Mouse (Mus musculus) embryonic facial prominence, embryonic 14.5 days (tissue): Measurements from ENCODE around the gene Smg7. TPM values are rescaled to one million over a fixed set of nuclear protein-coding genes. Genes with fewer than 3 reads are reported as not detected.

Experiments used
- ATAC-seq: fragments of 200-750 bp; cut with Nextera tagmentation; 2 replicates; pipeline ENCODE4 v1.8.0; 2017; ENCODE audit warnings: low read depth, moderate number of reproducible peaks, moderate TSS enrichment
- DNase-seq: peaks from one replicate; pipeline ENCODE4 v3.0.0-alpha.2; 2015; ENCODE audit warnings: low spot score
- H3K27ac ChIP-seq: fragments of 300-500 bp; sonication (generic); replicated peaks from 2 replicates; pipeline ENCODE4 v1.5.1; 2014; ENCODE audit warnings: low read depth, mild to moderate bottlenecking, low read length, moderate library complexity
- H3K27me3 ChIP-seq: fragments of 300-500 bp; sonication (generic); replicated peaks from 2 replicates; pipeline ENCODE4 v1.6.1; 2014; ENCODE audit warnings: low read length; ENCODE audit not compliant: control insufficient read depth, insufficient read depth
- H3K36me3 ChIP-seq: fragments of 300-500 bp; sonication (generic); 2 replicates; pipeline ENCODE4 v1.6.1; 2014; ENCODE audit warnings: low read length, mixed read lengths; ENCODE audit not compliant: control insufficient read depth, insufficient read depth
- H3K4me1 ChIP-seq: fragments of 300-500 bp; sonication (generic); 2 replicates; pipeline ENCODE4 v1.6.1; 2014; ENCODE audit warnings: antibody characterized with exemption, low read length; ENCODE audit not compliant: control insufficient read depth, insufficient read depth
- H3K4me2 ChIP-seq: fragments of 300-500 bp; sonication (generic); 2 replicates; pipeline ENCODE4 v1.6.1; 2014; ENCODE audit warnings: low read depth, mild to moderate bottlenecking, low read length, moderate library complexity, mixed read lengths
- H3K4me3 ChIP-seq: fragments of 300-500 bp; sonication (generic); 2 replicates; pipeline ENCODE4 v1.5.1; 2014; ENCODE audit warnings: low read depth, mild to moderate bottlenecking, low read length
- H3K9ac ChIP-seq: fragments of 300-500 bp; sonication (generic); 2 replicates; pipeline ENCODE4 v1.6.1; 2014; ENCODE audit warnings: low read depth, mild to moderate bottlenecking, low read length, moderate library complexity, mixed read lengths
- H3K9me3 ChIP-seq: fragments of 300-500 bp; sonication (generic); 2 replicates; pipeline ENCODE4 v1.6.1; 2016; ENCODE audit warnings: low read length; ENCODE audit not compliant: control insufficient read depth
- WGBS: fragments of 180-500 bp; shearing (Covaris S2); extraction: QIAGEN DNeasy Blood & Tissue Kit; methylation state at CpG from one replicate; pipeline ENCODE4 v1.1.7; 2014; 5-methylcytosine and 5-hydroxymethylcytosine counted together
- polyA plus RNA-seq: library from polyadenylated mRNA; unstranded; fragments of >200 nt; fragmentation: Nextera tagmentation; extraction: Ambion mirVana; gene quantifications from 2 replicates; pipeline ENCODE4 v1.2.1, GENCODE M21; 2014

Gene Smg7
- polyA plus RNA-seq, result 29.5 and 31.6 TPM in 2 replicates

DNA sequence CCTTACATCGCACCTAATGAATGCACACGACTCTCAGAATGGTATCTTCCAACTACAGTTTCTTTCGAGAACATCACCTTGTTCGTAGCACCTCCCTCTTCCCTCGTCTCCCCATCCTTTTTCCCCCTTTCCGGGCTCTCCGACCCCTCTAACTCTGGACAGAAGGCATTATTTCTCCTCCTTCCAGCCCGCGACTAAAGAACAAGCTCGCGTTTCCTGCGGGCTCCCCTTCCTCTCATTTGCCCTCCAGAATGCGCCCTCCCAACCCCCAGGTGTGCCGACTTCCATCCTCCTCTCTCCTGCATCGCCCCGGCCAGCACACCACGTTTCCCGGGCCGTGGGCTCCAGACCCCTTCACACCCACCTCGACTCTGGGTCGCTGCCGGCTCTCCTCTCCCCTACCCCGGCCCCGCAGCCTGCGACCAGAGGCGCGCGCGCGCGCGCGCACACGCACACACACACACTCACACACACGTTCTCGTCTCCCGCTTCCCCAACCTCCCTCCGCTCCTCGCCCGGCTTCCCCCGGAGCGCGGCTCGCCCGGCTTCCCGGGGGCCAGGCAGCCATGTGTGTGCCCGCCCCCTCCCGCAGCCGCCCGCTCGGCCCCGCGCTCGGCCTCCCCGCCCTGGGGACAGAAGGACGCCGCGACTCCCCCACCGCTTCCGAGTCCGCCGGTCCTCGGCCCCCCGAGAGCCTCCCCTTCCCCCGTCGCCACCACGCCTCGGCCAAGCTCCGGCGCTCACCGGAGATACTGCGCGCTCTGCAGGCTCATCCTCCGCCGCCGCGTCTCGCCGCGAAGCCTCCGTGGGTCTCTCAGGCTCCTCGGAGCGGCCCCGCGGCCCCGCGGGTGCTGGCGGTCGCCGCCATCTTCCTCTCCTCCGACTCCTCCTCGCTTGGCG lies at the start of gene Smg7:
TSS of gene Smg7 (minus strand) at position 882 of the 900 bp plus-strand sequence.
- peak; percentile 70 for DNase-seq
- Histone ChIP-seq H3K4me1 (peaks cover 13% of the 10 kb centered on the region), H3K36me3 (no peaks in the 10 kb centered on the region), H3K27me3 (no peaks in the 10 kb centered on the region), H3K4me2 (peak within 1 kb of the TSS; percentile 93), H3K4me3 (peak within 1 kb of the TSS; percentile 72), H3K9ac (peak within 1 kb of the TSS; percentile 87), H3K9me3 (no peaks in the 10 kb centered on the region), H3K27ac (peak within 1 kb of the TSS; percentile 99)
- under 1% methylated on average over 51 of the region's 93 CpGs for WGBS
- peak; percentile 24 for ATAC-seq

DNA sequence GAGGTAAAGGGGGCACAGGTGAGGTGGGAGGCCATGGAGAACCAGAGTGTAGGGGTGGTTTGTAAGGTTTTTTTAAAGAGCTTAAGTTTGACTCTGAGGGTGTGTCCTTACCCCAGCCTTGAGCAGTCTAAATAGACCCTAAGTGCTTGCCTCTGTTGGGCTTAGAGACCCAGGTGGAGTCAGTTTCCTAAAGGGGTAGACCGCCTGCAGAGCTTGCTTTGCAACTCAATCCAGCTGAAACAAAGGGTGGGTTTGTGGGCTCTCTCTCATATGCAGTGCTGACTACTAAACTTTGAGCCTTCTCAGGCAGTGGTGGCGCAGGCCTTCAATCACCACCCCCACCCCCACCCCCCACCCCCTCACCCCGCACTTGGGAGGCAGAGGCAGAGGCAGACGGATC lies 40.5 kb upstream of the Smg7 start:
- H3K4me1 ChIP-seq, result no peaks in the 10 kb centered on the region
- H3K27me3 ChIP-seq, result no peaks in the 10 kb centered on the region
- no peak for DNase-seq
- no peak overlapping the region for H3K4me2 ChIP-seq
- no peak overlapping the region for H3K9ac ChIP-seq
- no peak overlapping the region for H3K27ac ChIP-seq
- H3K9me3 ChIP-seq, result no peaks in the 10 kb centered on the region
- no peak overlapping the region for H3K4me3 ChIP-seq
- ATAC-seq, result no peak
- 32% methylated on average over 4 of the region's 4 CpGs for WGBS
- H3K36me3 ChIP-seq, result no peaks in the 10 kb centered on the region

DNA sequence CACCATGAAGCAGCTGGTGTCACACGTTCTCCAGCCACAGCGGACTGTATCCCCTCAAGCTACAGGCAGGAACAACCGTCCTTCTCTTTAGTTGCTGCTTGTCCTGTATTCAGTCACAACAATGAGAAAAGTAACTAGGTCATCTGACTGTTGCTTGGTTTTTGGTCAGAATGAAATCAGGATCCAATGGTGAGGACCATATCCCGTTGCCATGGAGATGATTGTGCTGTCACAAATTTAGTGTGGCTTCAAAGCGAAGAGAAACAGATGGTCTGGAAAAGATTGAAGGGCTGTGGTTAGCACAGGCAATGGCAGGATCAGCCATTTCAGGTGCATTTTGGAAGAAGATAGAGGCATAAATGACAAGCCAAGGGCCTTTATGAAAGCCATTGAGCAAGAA lies 33.9 kb upstream of the Smg7 start:
- Histone ChIP-seq H3K36me3 (no peaks in the 10 kb centered on the region), H3K4me2 (no peak overlapping the region), H3K9ac (no peak overlapping the region), H3K27ac (no peak overlapping the region), H3K4me3 (no peak overlapping the region), H3K4me1 (no peaks in the 10 kb centered on the region), H3K27me3 (no peaks in the 10 kb centered on the region), H3K9me3 (no peaks in the 10 kb centered on the region)
- WGBS, result 75% methylated on average over 5 of the region's 5 CpGs
- ATAC-seq, result no peak
- no peak for DNase-seq

DNA sequence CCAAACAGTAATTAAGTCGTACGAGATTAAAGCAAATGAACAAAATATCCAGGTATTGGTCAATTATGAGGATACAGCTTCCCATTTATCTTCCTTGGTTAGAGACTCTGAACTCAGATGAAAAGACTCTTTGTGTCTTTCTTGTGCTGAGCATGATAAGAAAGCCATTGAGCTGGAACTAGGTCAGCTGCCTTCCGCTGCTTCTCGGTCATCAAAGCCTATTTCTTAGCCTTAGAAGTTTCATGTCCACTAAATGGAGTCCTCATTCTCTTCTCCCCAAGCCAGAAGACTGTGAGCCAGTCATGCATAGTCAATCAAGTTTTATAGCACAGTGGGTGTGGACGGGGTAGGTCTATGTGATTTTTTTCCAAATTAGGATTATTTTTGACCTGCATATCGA lies 33.0 kb upstream of the Smg7 start:
- DNase-seq (no peak), ATAC-seq (no peak)
- H3K9ac ChIP-seq, result no peak overlapping the region
- WGBS, result 66% methylated on average over 6 of the region's 6 CpGs
- H3K27me3 ChIP-seq, result no peaks in the 10 kb centered on the region
- H3K4me3 ChIP-seq, result no peak overlapping the region
- no peaks in the 10 kb centered on the region for H3K4me1 ChIP-seq
- H3K36me3 ChIP-seq, result no peaks in the 10 kb centered on the region
- H3K9me3 ChIP-seq, result no peaks in the 10 kb centered on the region
- no peak overlapping the region for H3K4me2 ChIP-seq
- H3K27ac ChIP-seq, result no peak overlapping the region

DNA sequence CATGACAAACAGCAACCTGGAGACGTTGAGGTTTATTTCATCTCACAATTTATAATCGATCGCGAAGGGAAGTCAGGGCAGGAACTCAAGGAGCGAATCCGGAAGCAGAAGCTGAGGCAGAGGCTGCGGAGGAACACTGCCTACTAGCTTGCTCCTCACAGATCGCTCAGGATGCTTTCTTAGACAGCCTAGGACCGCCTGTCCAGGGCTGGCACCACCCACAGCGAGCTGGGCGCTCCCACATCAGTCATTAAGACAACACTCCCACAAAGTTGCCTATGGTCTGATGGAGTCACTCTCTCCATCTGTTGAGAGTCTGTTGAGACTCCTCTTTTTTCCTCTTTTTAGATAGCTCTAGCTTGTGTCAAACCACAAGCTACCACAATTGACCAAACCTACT lies 31.5 kb upstream of the Smg7 start:
- H3K9ac ChIP-seq, result no peak overlapping the region
- no peaks in the 10 kb centered on the region for H3K27me3 ChIP-seq
- H3K4me3 ChIP-seq, result no peak overlapping the region
- H3K36me3 ChIP-seq, result no peaks in the 10 kb centered on the region
- H3K27ac ChIP-seq, result no peak overlapping the region
- no peaks in the 10 kb centered on the region for H3K4me1 ChIP-seq
- ATAC-seq (no peak), DNase-seq (no peak)
- no peaks in the 10 kb centered on the region for H3K9me3 ChIP-seq
- no peak overlapping the region for H3K4me2 ChIP-seq
- 56% methylated on average over 11 of the region's 11 CpGs for WGBS

DNA sequence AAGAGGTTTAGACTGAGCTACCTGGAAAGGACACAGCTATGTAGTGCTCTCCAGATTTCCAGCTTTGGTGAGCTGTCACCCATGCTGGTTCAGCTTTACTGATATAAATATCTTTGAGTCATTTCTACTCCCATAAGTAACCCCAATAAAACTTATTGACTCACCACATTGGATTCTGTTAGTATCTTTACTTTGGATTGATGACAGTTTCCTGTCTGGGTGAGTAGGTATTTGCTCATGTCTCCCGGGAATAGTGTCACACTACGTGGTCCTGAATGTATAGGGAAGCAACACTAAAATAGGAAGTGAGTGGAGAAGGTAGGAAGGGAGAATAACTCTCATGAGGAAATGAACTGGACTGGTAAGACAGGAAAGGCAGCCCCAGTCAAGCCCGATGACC lies 19.3 kb upstream of the Smg7 start:
- H3K4me2 ChIP-seq, result no peak overlapping the region
- no peak for DNase-seq
- ATAC-seq, result no peak
- no peak overlapping the region for H3K4me3 ChIP-seq
- no peak overlapping the region for H3K9ac ChIP-seq
- no peaks in the 10 kb centered on the region for H3K36me3 ChIP-seq
- H3K4me1 ChIP-seq, result no peaks in the 10 kb centered on the region
- H3K9me3 ChIP-seq, result no peaks in the 10 kb centered on the region
- H3K27ac ChIP-seq, result no peak overlapping the region
- 86% methylated on average over 3 of the region's 3 CpGs for WGBS
- H3K27me3 ChIP-seq, result no peaks in the 10 kb centered on the region

DNA sequence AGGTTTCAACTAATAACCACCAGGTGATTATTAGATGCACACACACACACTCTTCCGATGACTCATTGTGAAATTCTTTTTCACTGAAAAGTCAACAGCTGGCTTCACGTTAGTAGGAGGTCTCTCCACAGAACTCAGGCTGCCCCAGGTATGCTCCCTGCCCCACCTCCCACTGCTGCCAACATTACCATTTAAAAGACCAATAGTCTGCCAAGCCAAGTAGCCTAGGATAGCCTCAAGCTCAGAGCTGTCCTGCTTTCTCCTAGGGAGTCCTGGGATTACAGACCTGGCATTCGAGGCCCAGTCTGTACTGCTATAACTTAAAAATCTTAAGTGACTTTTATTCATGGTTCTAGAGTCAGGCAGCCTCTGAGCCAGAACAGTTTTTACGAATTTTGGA lies 15.2 kb upstream of the Smg7 start:
- 74% methylated on average over 4 of the region's 4 CpGs for WGBS

DNA sequence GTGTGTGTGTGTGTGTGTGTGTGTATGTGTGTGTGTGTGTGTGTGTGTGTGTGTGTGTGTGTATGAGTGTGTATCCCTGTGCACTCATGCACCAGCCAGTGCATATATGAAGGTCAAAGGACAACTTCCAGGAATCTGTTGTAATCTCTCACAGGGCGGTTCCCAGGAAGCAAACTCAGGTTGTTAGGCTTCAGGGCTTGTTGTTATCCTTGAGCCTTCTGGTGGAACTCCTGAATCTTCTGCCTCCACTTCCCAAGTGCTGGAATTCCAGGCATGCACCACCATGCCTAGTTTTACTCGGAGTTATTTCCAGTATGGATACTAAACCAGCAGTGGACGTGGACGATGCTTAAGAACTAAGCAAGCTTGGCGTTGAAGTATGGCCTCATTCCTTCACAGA lies 14.5 kb upstream of the Smg7 start:
- Histone ChIP-seq H3K36me3 (no peaks in the 10 kb centered on the region), H3K4me2 (no peak overlapping the region), H3K27me3 (no peaks in the 10 kb centered on the region), H3K9me3 (no peaks in the 10 kb centered on the region), H3K4me1 (no peaks in the 10 kb centered on the region; the same call in 1 of the 2 replicates), H3K4me3 (no peak overlapping the region), H3K27ac (no peak overlapping the region), H3K9ac (no peak overlapping the region)
- WGBS, result 82% methylated on average over 5 of the region's 5 CpGs
- ATAC-seq (no peak), DNase-seq (no peak)

More for the DNA sequence above, 15.2 kb upstream of the Smg7 start:
- Histone ChIP-seq H3K4me3 (no peak overlapping the region), H3K9ac (no peak overlapping the region), H3K27me3 (no peaks in the 10 kb centered on the region), H3K4me2 (no peak overlapping the region), H3K4me1 (no peaks in the 10 kb centered on the region; the same call in 1 of the 2 replicates), H3K36me3 (no peaks in the 10 kb centered on the region), H3K9me3 (no peaks in the 10 kb centered on the region), H3K27ac (no peak overlapping the region)
- ATAC-seq (no peak), DNase-seq (no peak)

DNA sequence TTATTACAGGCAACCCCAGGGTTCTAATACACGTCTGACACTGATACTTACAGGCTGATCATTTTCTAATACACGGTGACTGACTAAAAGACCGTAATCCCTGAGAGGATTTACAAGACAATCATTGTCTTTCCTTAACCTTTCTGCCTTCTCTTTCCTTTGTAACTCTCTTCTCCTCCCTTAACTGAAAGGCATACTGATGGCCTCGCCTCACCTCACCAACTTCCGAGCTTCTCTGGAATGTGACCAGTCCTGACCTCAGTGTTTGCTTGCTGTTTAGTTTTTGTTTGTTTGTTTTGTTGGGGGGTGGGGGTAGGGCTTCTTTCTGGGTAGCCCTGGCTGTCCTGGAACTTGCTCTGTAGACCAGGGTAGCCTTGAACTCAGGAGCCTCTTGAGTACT lies 13.3 kb upstream of the Smg7 start:
- Histone ChIP-seq H3K36me3 (no peaks in the 10 kb centered on the region), H3K4me2 (no peak overlapping the region), H3K27me3 (no peaks in the 10 kb centered on the region), H3K27ac (no peak overlapping the region), H3K4me3 (no peak overlapping the region), H3K9me3 (no peaks in the 10 kb centered on the region), H3K4me1 (no peaks in the 10 kb centered on the region; the same call in 1 of the 2 replicates), H3K9ac (no peak overlapping the region)
- DNase-seq (no peak), ATAC-seq (no peak)
- 17% methylated on average over 5 of the region's 5 CpGs for WGBS
